Mouse (Mus musculus) neural tube, embryonic 11.5 days (tissue): ENCODE data around the gene Mbd3l1. TPM values are rescaled to one million over a fixed set of nuclear protein-coding genes. Genes with fewer than 3 reads are reported as not detected.

Source experiments
- ATAC-seq: fragments of 200-750 bp; cut with Nextera tagmentation; 2 replicates; pipeline ENCODE4 v1.8.0; 2017; ENCODE audit warnings: moderate number of reproducible peaks, mild to moderate bottlenecking, moderate TSS enrichment, moderate library complexity; ENCODE audit not compliant: insufficient read depth, low FRiP score, low TSS enrichment
- DNase-seq: peaks from one replicate; pipeline ENCODE4 v3.0.0-alpha.2; 2015; ENCODE audit warnings: low spot score
- H3K27ac ChIP-seq: fragments of 300-500 bp; sonication (generic); 2 replicates; pipeline ENCODE4 v1.5.1; 2014; ENCODE audit warnings: low read depth, mild to moderate bottlenecking, low read length
- H3K27me3 ChIP-seq: fragments of 300-500 bp; sonication (generic); 2 replicates; pipeline ENCODE4 v1.6.1; 2014; ENCODE audit warnings: mild to moderate bottlenecking, low read length, mixed read lengths; ENCODE audit not compliant: control insufficient read depth, insufficient read depth
- H3K36me3 ChIP-seq: fragments of 300-500 bp; sonication (generic); 2 replicates; pipeline ENCODE4 v1.6.1; 2014; ENCODE audit warnings: mild to moderate bottlenecking, low read length, moderate library complexity, mixed read lengths; ENCODE audit not compliant: control insufficient read depth, insufficient read depth
- H3K4me1 ChIP-seq: fragments of 300-500 bp; sonication (generic); 2 replicates; pipeline ENCODE4 v1.6.1; 2014; ENCODE audit warnings: low read length, mixed read lengths; ENCODE audit not compliant: control insufficient read depth, insufficient read depth
- H3K4me2 ChIP-seq: fragments of 300-500 bp; sonication (generic); 2 replicates; pipeline ENCODE4 v1.6.1; 2014; ENCODE audit warnings: low read depth, mild to moderate bottlenecking, moderate library complexity
- H3K4me3 ChIP-seq: fragments of 300-500 bp; sonication (generic); 2 replicates; pipeline ENCODE4 v1.5.1; 2014; ENCODE audit warnings: low read depth, low read length
- H3K9ac ChIP-seq: fragments of 300-500 bp; sonication (generic); 2 replicates; pipeline ENCODE4 v1.6.1; 2014; ENCODE audit warnings: mild to moderate bottlenecking, low read length
- H3K9me3 ChIP-seq: fragments of 300-500 bp; sonication (generic); 2 replicates; pipeline ENCODE4 v1.6.1; 2016; ENCODE audit warnings: low read length; ENCODE audit not compliant: control insufficient read depth
- WGBS: fragments of 180-500 bp; shearing (Covaris S2); extraction: QIAGEN DNeasy Blood & Tissue Kit; methylation state at CpG from one replicate; pipeline ENCODE4 v1.1.7; 2014; 5-methylcytosine and 5-hydroxymethylcytosine counted together
- polyA plus RNA-seq: library from polyadenylated mRNA; unstranded; fragments of >200 nt; fragmentation: Nextera tagmentation; extraction: Ambion mirVana; gene quantifications from 2 replicates; pipeline ENCODE4 v1.2.1, GENCODE M21; 2014

The Mbd3l1 gene
- polyA plus RNA-seq, result not detected in 2 replicates

DNA sequence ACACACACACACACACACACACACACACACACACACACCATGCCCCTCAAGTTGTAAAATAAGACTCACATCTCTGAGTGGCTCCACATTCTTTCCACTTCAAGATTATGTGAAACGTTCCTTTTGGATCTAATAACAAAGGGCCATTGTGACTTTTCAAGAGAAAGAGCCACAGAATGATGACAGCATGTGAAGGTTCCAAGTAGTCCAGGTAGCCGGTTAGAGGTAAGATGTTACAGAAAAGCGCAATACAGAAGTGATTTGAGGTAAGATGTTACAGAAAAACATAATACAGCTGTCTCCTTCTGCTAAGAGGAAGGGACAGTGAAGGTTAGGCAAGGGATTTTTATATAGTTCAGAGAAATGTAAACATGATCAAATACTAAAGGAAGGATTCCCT, at the start of gene Mbd3l1, which contains the start of gene Zfp558:
TSS of gene Mbd3l1 (plus strand) at position 192 of the 400 bp plus-strand sequence.
TSS of gene Zfp558 (minus strand) at position 101 of the 400 bp plus-strand sequence.
- no peak within 1 kb of the TSS for H3K27ac ChIP-seq
- no peak for ATAC-seq
- no peak within 1 kb of the TSS for H3K9ac ChIP-seq
- DNase-seq, result no peak
- no peaks in the 10 kb centered on the region for H3K9me3 ChIP-seq
- no peaks in the 10 kb centered on the region for H3K36me3 ChIP-seq
- no peak within 1 kb of the TSS for H3K4me2 ChIP-seq
- H3K27me3 ChIP-seq, result no peaks in the 10 kb centered on the region
- WGBS, result 83% methylated on average over 3 of the region's 3 CpGs
- no peak within 1 kb of the TSS for H3K4me3 ChIP-seq
- H3K4me1 ChIP-seq, result no peaks in the 10 kb centered on the region

DNA sequence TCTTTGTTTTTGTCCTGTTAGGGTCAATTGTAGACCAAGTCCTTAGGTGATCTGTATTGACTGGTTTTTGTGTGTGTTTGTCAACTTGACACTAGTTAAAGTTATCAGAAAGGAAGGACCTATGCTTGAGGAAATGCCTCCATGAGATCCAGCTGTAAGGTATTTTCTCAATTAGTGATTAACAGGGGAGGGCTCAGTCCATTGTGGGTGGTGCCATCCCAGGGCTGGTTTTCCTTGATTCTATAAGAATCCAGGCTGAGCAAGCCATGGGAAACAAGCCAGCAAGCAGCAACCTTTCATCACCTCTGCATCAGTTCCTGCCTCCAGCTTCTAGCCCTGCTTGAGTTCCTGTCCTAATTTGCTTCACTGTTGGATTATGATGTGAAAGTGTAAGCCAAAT, 47.8 kb upstream of the Mbd3l1 start, which contains the start of gene Mbd3l2:
TSS of gene Mbd3l2 (plus strand) at position 301 of the 400 bp plus-strand sequence.
- Histone ChIP-seq H3K27me3 (no peaks in the 10 kb centered on the region), H3K27ac (no peak within 1 kb of the TSS), H3K9ac (no peak within 1 kb of the TSS), H3K4me1 (no peaks in the 10 kb centered on the region), H3K36me3 (no peaks in the 10 kb centered on the region), H3K4me3 (no peak within 1 kb of the TSS), H3K9me3 (no peaks in the 10 kb centered on the region), H3K4me2 (no peak within 1 kb of the TSS)
- DNase-seq (no peak), ATAC-seq (no peak)

DNA sequence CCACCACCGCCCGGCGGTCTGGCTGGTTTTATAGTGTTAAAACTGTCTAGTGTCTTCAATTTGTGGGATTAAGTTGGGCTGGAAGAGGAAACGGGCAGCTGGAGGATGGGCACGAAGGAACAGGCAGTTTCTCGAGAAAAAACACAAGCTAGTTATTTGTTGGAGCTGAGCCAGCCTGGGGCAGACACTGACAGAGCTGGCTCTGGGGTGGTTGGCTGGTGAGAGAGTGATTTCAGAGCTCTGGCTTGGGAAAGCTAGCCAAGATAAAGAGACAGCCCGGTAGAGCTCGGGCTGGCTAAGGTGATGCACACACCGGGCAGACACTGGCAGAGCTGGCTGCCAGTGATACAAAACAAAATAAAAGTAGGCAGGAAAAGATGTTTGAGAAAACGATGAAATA, 46.5 kb upstream of the Mbd3l1 start:
- no peak overlapping the region for H3K4me2 ChIP-seq
- no peak for ATAC-seq
- no peak overlapping the region for H3K4me3 ChIP-seq
- no peak overlapping the region for H3K9ac ChIP-seq
- H3K27ac ChIP-seq, result no peak overlapping the region
- H3K4me1 ChIP-seq, result no peaks in the 10 kb centered on the region
- no peak for DNase-seq
- H3K27me3 ChIP-seq, result no peaks in the 10 kb centered on the region
- no peaks in the 10 kb centered on the region for H3K9me3 ChIP-seq
- WGBS, result 85% methylated on average over 10 of the region's 10 CpGs
- no peaks in the 10 kb centered on the region for H3K36me3 ChIP-seq

DNA sequence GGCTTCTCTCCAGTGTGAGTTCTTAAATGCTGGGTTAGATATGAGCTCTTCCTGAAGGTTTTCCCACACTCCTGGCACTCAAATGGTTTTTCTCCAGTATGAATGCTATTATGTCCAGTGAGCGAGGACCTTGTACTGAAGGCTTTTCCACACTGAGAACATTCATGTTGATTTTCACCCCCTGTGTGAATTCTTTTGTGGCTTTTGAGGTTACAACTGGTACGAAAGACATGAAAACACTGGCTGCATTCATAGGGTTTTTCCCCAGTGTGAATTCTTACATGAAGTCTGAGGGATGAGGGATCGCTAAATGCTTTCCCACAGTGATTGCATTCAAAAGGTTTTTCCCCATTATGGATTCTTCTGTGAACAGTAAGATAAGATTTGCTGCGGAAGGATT, 21.6 kb upstream of the Mbd3l1 start:
- DNase-seq, result no peak
- ATAC-seq, result no peak
- peaks cover 8% of the 10 kb centered on the region; the same call in 1 of the 2 replicates for H3K36me3 ChIP-seq
- WGBS, result 86% methylated on average over 4 of the region's 4 CpGs
- H3K4me1 ChIP-seq, result no peaks in the 10 kb centered on the region
- no peaks in the 10 kb centered on the region for H3K27me3 ChIP-seq
- H3K9me3 ChIP-seq, result peaks cover 4% of the 10 kb centered on the region; the same call in 1 of the 2 replicates
- no peak overlapping the region for H3K4me2 ChIP-seq
- H3K4me3 ChIP-seq, result no peak overlapping the region
- no peak overlapping the region for H3K27ac ChIP-seq
- H3K9ac ChIP-seq, result no peak overlapping the region

DNA sequence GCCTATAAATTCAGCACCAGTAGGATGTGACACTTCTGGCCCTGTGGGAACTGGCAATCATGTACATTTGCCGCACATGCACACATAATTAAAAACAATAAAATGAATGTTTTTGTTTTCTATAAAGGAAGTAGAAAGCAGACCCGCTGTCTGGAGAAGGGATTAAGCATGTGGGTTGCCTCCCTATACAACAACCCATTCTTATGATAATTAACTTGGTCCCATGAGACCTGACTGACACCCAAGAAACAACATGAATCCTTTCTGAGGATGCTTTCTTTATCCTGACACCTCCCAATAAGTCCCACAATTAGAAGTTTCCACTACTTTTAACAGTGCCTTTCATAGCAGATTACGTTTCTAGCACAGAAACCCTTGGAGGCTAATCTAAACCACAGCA, 10.8 kb upstream of the Mbd3l1 start:
- 73% methylated on average over 3 of the region's 3 CpGs for WGBS
- Histone ChIP-seq H3K4me3 (no peak overlapping the region), H3K27me3 (no peaks in the 10 kb centered on the region), H3K9me3 (no peaks in the 10 kb centered on the region), H3K27ac (no peak overlapping the region), H3K4me2 (no peak overlapping the region), H3K4me1 (no peaks in the 10 kb centered on the region), H3K36me3 (no peaks in the 10 kb centered on the region), H3K9ac (no peak overlapping the region)
- no peak for DNase-seq
- ATAC-seq, result no peak

DNA sequence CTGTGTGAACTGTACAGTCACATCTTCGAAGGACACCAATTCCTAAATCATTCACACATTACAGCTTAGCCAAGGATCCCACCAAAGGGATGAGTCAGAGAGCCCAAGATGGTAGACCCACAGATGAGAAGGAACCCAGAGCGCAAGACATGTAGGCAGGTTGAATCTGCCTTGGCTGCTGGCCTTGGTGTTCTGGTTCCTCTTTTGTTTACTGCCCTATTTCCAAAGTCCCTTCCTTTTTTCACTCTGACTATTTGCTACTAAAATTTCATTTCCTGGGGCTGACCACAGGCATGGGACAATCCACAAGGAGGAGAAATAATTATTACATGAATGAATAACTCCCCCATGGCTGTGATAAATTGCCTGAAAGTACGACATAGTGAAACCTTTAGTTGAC, 10.2 kb upstream of the Mbd3l1 start:
- H3K27ac ChIP-seq, result no peak overlapping the region
- H3K27me3 ChIP-seq, result no peaks in the 10 kb centered on the region
- H3K36me3 ChIP-seq, result no peaks in the 10 kb centered on the region
- ATAC-seq (no peak), DNase-seq (no peak)
- no peaks in the 10 kb centered on the region for H3K9me3 ChIP-seq
- H3K4me2 ChIP-seq, result no peak overlapping the region
- no peak overlapping the region for H3K4me3 ChIP-seq
- 93% methylated on average over 3 of the region's 3 CpGs for WGBS
- H3K9ac ChIP-seq, result no peak overlapping the region
- H3K4me1 ChIP-seq, result no peaks in the 10 kb centered on the region

DNA sequence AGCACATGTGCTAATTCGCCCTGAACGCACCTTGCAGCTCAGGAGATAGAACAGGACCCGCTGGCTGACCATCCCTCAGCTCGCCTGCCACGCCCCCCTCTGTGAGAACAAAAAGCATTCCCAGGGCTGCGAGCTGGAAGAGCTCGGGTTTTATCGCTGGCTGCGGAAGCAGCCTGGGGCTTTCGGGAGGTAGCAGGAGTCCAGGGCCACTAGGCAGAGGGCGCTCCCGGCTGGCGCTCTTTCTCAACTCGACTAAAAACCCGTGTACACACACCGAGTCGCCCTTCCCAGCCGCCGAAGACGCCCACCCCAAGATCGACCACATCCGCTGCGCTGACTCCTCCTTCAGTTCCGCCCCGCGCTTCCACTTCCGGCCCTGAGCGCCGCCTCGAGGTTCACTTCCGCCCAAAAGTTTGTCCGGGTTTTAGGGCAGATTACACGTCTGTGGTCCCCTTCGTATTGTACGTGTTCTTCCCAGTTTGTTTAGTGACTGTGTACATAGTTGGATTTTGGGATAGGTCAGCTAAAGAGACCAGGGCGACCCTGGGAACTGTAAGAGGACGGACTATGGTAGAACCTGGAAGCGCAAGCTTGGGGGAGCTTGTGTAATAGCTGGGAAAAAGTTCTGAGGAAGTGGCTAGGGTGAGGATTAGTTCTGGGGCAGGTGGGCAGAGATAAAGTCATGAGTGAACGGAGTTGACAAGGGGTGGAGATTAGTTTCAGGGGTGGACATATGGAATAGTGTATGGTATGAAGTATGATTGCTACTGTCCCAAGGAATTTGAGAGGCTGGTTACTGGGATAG, 4.6 kb upstream of the Mbd3l1 start:
- 5% methylated on average over 39 of the region's 39 CpGs for WGBS
- Histone ChIP-seq H3K4me2 (peak overlapping the region; percentile 61), H3K4me3 (peak overlapping the region; percentile 64), H3K27me3 (no peaks in the 10 kb centered on the region), H3K36me3 (no peaks in the 10 kb centered on the region), H3K27ac (peak overlapping the region; percentile 83), H3K9ac (peak overlapping the region; percentile 70), H3K4me1 (no peaks in the 10 kb centered on the region), H3K9me3 (no peaks in the 10 kb centered on the region)
- peak; percentile 88 for DNase-seq
- ATAC-seq, result peak; percentile 97

DNA sequence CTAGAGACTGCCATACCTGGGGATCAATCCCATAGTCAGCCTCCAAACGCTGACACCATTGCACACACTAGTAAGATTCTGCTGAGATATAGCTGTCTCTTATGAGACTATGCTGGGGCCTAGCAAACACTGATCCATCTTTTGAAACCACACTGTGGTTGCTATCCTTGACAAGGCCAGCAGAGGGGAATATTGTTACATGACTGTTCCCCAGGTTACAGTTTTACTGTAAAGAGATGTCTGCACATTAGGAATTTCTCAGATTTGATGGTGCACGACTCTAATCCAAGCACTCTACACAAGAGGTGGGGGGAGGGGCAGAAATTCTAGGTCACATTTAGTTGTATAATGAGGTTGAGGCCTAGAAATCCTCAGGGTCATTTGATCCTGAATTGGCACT, 29.9 kb downstream of the Mbd3l1 start:
- Histone ChIP-seq H3K4me1 (no peaks in the 10 kb centered on the region), H3K27me3 (no peaks in the 10 kb centered on the region), H3K27ac (no peak overlapping the region), H3K4me2 (no peak overlapping the region), H3K9me3 (no peaks in the 10 kb centered on the region), H3K4me3 (no peak overlapping the region), H3K36me3 (no peaks in the 10 kb centered on the region), H3K9ac (no peak overlapping the region)
- WGBS, result 61% methylated on average over 2 of the region's 2 CpGs
- no peak for ATAC-seq
- DNase-seq, result no peak
